Mouse (Mus musculus) stomach, embryonic 16.5 days (tissue): ENCODE measurements at regions not wholly inside any gene's neighbourhood (a gene's known extent, or its start where the extent isn't known, plus 50 kb on each side); places are given as distances from the start of the nearest gene placed in this dataset.

Experiments
- ATAC-seq: fragments of 200-750 bp; cut with Nextera tagmentation; 2 replicates; pipeline ENCODE4 v1.8.0; 2017; ENCODE audit warnings: moderate number of reproducible peaks, moderate TSS enrichment; ENCODE audit not compliant: insufficient read depth, low FRiP score
- H3K27ac ChIP-seq: fragments of 300-500 bp; sonication (generic); 2 replicates; pipeline ENCODE4 v1.5.1; 2014; ENCODE audit warnings: low read length
- H3K27me3 ChIP-seq: fragments of 300-500 bp; sonication (generic); 2 replicates; pipeline ENCODE4 v1.6.1; 2014; ENCODE audit warnings: low read length, control low read depth, mixed read lengths; ENCODE audit not compliant: control insufficient read depth, insufficient read depth
- H3K36me3 ChIP-seq: fragments of 300-500 bp; sonication (generic); 2 replicates; pipeline ENCODE4 v1.6.1; 2014; ENCODE audit warnings: low read length; ENCODE audit not compliant: control insufficient read depth, insufficient read depth
- H3K4me1 ChIP-seq: fragments of 300-500 bp; sonication (generic); 2 replicates; pipeline ENCODE4 v1.6.1; 2014; ENCODE audit warnings: low read length, control low read depth, mixed read lengths; ENCODE audit not compliant: control insufficient read depth, insufficient read depth
- H3K4me2 ChIP-seq: fragments of 300-500 bp; sonication (generic); 2 replicates; pipeline ENCODE4 v1.6.1; 2014; ENCODE audit warnings: low read depth, low read length, mixed read lengths
- H3K4me3 ChIP-seq: fragments of 300-500 bp; sonication (generic); replicated peaks from 2 replicates; pipeline ENCODE4 v1.5.1; 2014; ENCODE audit warnings: mild to moderate bottlenecking, low read length
- H3K9ac ChIP-seq: fragments of 300-500 bp; sonication (generic); 2 replicates; pipeline ENCODE4 v1.6.1; 2014; ENCODE audit warnings: low read length
- H3K9me3 ChIP-seq: fragments of 300-500 bp; sonication (generic); replicated peaks from 2 replicates; pipeline ENCODE4 v1.6.1; 2016; ENCODE audit warnings: low read length, control low read depth; ENCODE audit not compliant: control insufficient read depth
- WGBS: fragments of 180-500 bp; shearing (Covaris S2); extraction: QIAGEN DNeasy Blood & Tissue Kit; methylation state at CpG from one replicate; pipeline ENCODE4 v1.1.7; 2014; 5-methylcytosine and 5-hydroxymethylcytosine counted together

- peak overlapping the region; percentile 84 for H3K27ac ChIP-seq
- peak overlapping the region; percentile 63; the same call in 1 of the 2 replicates for H3K9ac ChIP-seq
- H3K36me3 ChIP-seq = no peaks in the 10 kb centered on the region
- peaks cover 8% of the 10 kb centered on the region for H3K4me1 ChIP-seq
- no peak overlapping the region for H3K4me3 ChIP-seq
- WGBS = 68% methylated on average over 5 of the region's 5 CpGs
- peak overlapping the region; percentile 55 for H3K4me2 ChIP-seq
- H3K27me3 ChIP-seq = peaks cover 3% of the 10 kb centered on the region; the same call in 1 of the 2 replicates
- 0 out of 2 replicates have a peak, but pooled peaks have one; percentile 4 for ATAC-seq
- H3K9me3 ChIP-seq = no peaks in the 10 kb centered on the region
These were observed 63.7 kb downstream of the Efnb1 start for GRCm38 (mm10) chrX:99199669-99200068.

- H3K27ac ChIP-seq = peak overlapping the region; percentile 84
- no peaks in the 10 kb centered on the region for H3K36me3 ChIP-seq
- H3K9me3 ChIP-seq = no peaks in the 10 kb centered on the region
- H3K4me2 ChIP-seq = peak overlapping the region; percentile 55
- whole genome bisulfite sequencing = 28% methylated on average over 29 of the region's 29 CpGs
- peak overlapping the region; percentile 31 for H3K4me3 ChIP-seq
- H3K27me3 ChIP-seq = peaks cover 3% of the 10 kb centered on the region; the same call in 1 of the 2 replicates
- H3K9ac ChIP-seq = peak overlapping the region; percentile 63
- peaks cover 8% of the 10 kb centered on the region for H3K4me1 ChIP-seq
- peak; percentile 87 for ATAC-seq
These were observed 63.2 kb downstream of the Efnb1 start for GRCm38 (mm10) chrX:99198961-99199631.
